Mouse (Mus musculus): ENCODE data around the gene Ercc6l2. TPM values are rescaled to one million over a fixed set of nuclear protein-coding genes. Genes with fewer than 3 reads are reported as not detected.

Gene Ercc6l2
- 20.8 TPM for polyA plus RNA-seq (2017; shearing (Covaris generic))

GRCm38 (mm10) chr13:63814746-63815681 lies at the start of gene Ercc6l2:
Ercc6l2 (plus strand) TSS chr13:63815240.

Other genes starting within 250 kb of the Ercc6l2 start
- gene Ptch1, start 241.6 kb upstream of the Ercc6l2 start, polyA plus RNA-seq (2017; shearing (Covaris generic)) = 14.2 TPM

Measured in CD4-positive, CD25-positive, alpha-beta regulatory T cell (primary cell).